Mouse (Mus musculus) liver, embryonic 14.5 days (tissue): ENCODE measurements around the gene Nras. TPM values are rescaled to one million over a fixed set of nuclear protein-coding genes. Genes with fewer than 3 reads are reported as not detected.

Experiments
- ATAC-seq: fragments of 200-750 bp; cut with Nextera tagmentation; 2 replicates; pipeline ENCODE4 v1.8.0; 2017; ENCODE audit warnings: moderate number of reproducible peaks, mild to moderate bottlenecking, moderate library complexity; ENCODE audit not compliant: insufficient read depth
- DNase-seq, 3 experiments: peaks; one replicate each; pipeline ENCODE4 v3.0.0-alpha.2; 2012 to 2013; ENCODE audit warnings: low read depth in 3 of 3, low spot score in 3 of 3
- H3K27ac ChIP-seq: fragments of 300-500 bp; sonication (generic); 2 replicates; pipeline ENCODE4 v1.5.1; 2014; ENCODE audit warnings: moderate library complexity, mild to moderate bottlenecking, control low read depth, inconsistent platforms
- H3K27me3 ChIP-seq: fragments of 300-500 bp; sonication (generic); 2 replicates; pipeline ENCODE4 v1.6.1; 2014; ENCODE audit warnings: mild to moderate bottlenecking, low read length, moderate library complexity; ENCODE audit not compliant: control insufficient read depth, insufficient read depth
- H3K36me3 ChIP-seq: fragments of 300-500 bp; sonication (generic); replicated peaks from 2 replicates; pipeline ENCODE4 v1.6.1; 2014; ENCODE audit warnings: low read depth; ENCODE audit not compliant: control insufficient read depth, insufficient read depth
- H3K4me1 ChIP-seq, 2 experiments: fragments of 200-500 bp in 1 of 2; fragments of 300-500 bp in 1 of 2; sonication (generic) in 1 of 2; replicated peaks; 2 replicates each; pipeline ENCODE4 v1.6.1; 2012 to 2014; ENCODE audit warnings: antibody characterized with exemption in 1 of 2, inconsistent platforms in 1 of 2, low read length in 1 of 2; ENCODE audit not compliant: control insufficient read depth in 2 of 2, insufficient read depth in 2 of 2
- H3K4me2 ChIP-seq: fragments of 300-500 bp; sonication (generic); 2 replicates; pipeline ENCODE4 v1.6.1; 2014; ENCODE audit warnings: low read depth, mild to moderate bottlenecking, control low read depth, moderate library complexity
- H3K4me3 ChIP-seq, 2 experiments: fragments of 200-500 bp in 1 of 2; fragments of 300-500 bp in 1 of 2; sonication (generic) in 1 of 2; 2 replicates each; pipeline ENCODE4 v1.5.1; 2012 to 2014; ENCODE audit warnings: low read depth in 2 of 2, low read length in 2 of 2, mild to moderate bottlenecking in 2 of 2, control low read depth in 1 of 2, inconsistent platforms in 1 of 2, moderate library complexity in 1 of 2; ENCODE audit not compliant: insufficient read depth in 1 of 2
- H3K9ac ChIP-seq: fragments of 300-500 bp; sonication (generic); replicated peaks from 2 replicates; pipeline ENCODE4 v1.6.1; 2014; ENCODE audit warnings: mild to moderate bottlenecking, control low read depth, moderate library complexity
- H3K9me3 ChIP-seq: fragments of 300-500 bp; sonication (generic); 2 replicates; pipeline ENCODE4 v1.6.1; 2016; ENCODE audit warnings: low read length, mixed read lengths; ENCODE audit not compliant: control insufficient read depth
- CTCF ChIP-seq: IDR thresholded peaks from 2 replicates; pipeline ENCODE4 v1.5.1; 2016; ENCODE audit warnings: antibody characterized with exemption, low read depth, control low read depth
- EP300 ChIP-seq: IDR thresholded peaks from 2 replicates; pipeline ENCODE4 v1.6.1; 2016; ENCODE audit warnings: antibody characterized with exemption, low read depth
- WGBS: fragments of 180-500 bp; shearing (Covaris S2); extraction: QIAGEN DNeasy Blood & Tissue Kit; methylation state at CpG from one replicate; pipeline ENCODE4 v1.1.7; 2014; ENCODE audit not compliant: insufficient replicate concordance; 5-methylcytosine and 5-hydroxymethylcytosine counted together
- polyA plus RNA-seq, 2 experiments: library from polyadenylated mRNA; depleted of rRNA in 1 of 2; stranded (reverse) in 1 of 2; unstranded in 1 of 2; fragments of >200 nt; fragmentation: Nextera tagmentation in 1 of 2; extraction: Ambion mirVana in 1 of 2; gene quantifications; 2 replicates each; pipeline versions ENCODE4 v1.2.1 to v1.2.3; 2012 to 2014

Nras gene
- polyA plus RNA-seq, 2 experiments, result 21.4 to 43.2 TPM

GRCm38 (mm10) chr3:103112216-103112615 lies 54.1 kb downstream of the Nras start:
- H3K27me3 ChIP-seq, result no peaks in the 10 kb centered on the region
- no peak for DNase-seq
- H3K9me3 ChIP-seq, result no peaks in the 10 kb centered on the region
- ATAC-seq, result no peak
- H3K36me3 ChIP-seq, result no peaks in the 10 kb centered on the region
- no peak overlapping the region for H3K4me3 ChIP-seq
- WGBS, result 43% methylated on average over 5 of the region's 5 CpGs
- H3K4me1 ChIP-seq, result peaks cover 14 to 18% of the 10 kb centered on the region in 2 experiments
- no peak overlapping the region for H3K27ac ChIP-seq
- TF ChIP-seq EP300, result no peak
- TF ChIP-seq CTCF, result peak; percentile 20; the same call in 1 of the 2 replicates
- H3K9ac ChIP-seq, result no peak overlapping the region
- H3K4me2 ChIP-seq, result no peak overlapping the region

Other genes with a start within 250 kb of the Nras start
- gene Sycp1, start 122.2 kb upstream of the Nras start, polyA plus RNA-seq (2012; rRNA removed), result 0.01 and 0.07 TPM in 2 replicates
- 0.18 TPM in 1 of 2 replicates, not detected in the other for gene Sycp1, start 122.2 kb upstream of the Nras start, polyA plus RNA-seq (2014; fragmentation: Nextera tagmentation; extraction: Ambion mirVana)
- gene Nr1h5, start 94.2 kb upstream of the Nras start, polyA plus RNA-seq (2012; rRNA removed), result 3.9 and 4.6 TPM in 2 replicates
- gene Nr1h5, start 94.2 kb upstream of the Nras start, polyA plus RNA-seq (2014; fragmentation: Nextera tagmentation; extraction: Ambion mirVana), result 1.9 and 3.0 TPM in 2 replicates
- gene Sike1, start 62.6 kb upstream of the Nras start, polyA plus RNA-seq (2012; rRNA removed), result 3.4 and 5.6 TPM in 2 replicates
- gene Sike1, start 62.6 kb upstream of the Nras start, polyA plus RNA-seq (2014; fragmentation: Nextera tagmentation; extraction: Ambion mirVana), result 13.6 and 16.8 TPM in 2 replicates
- gene Csde1, start 37.9 kb upstream of the Nras start, polyA plus RNA-seq (2012; rRNA removed), result 17.5 and 28.5 TPM in 2 replicates
- gene Csde1, start 37.9 kb upstream of the Nras start, polyA plus RNA-seq (2014; fragmentation: Nextera tagmentation; extraction: Ambion mirVana), result 116 and 122 TPM in 2 replicates
- gene Ampd1, start 15.7 kb downstream of the Nras start, polyA plus RNA-seq (2012; rRNA removed), result 0.05 and 0.07 TPM in 2 replicates
- gene Ampd1, start 15.7 kb downstream of the Nras start, polyA plus RNA-seq (2014; fragmentation: Nextera tagmentation; extraction: Ambion mirVana), result 0.06 TPM in 1 of 2 replicates, not detected in the other
- gene Dennd2c, start 44.3 kb downstream of the Nras start, polyA plus RNA-seq (2012; rRNA removed), result 5.4 and 7.4 TPM in 2 replicates
- 6.6 and 6.9 TPM in 2 replicates for gene Dennd2c, start 44.3 kb downstream of the Nras start, polyA plus RNA-seq (2014; fragmentation: Nextera tagmentation; extraction: Ambion mirVana)
- 58.1 and 104 TPM in 2 replicates for gene Bcas2, start 113.4 kb downstream of the Nras start, polyA plus RNA-seq (2012; rRNA removed)
- gene Bcas2, start 113.4 kb downstream of the Nras start, polyA plus RNA-seq (2014; fragmentation: Nextera tagmentation; extraction: Ambion mirVana), result 135 and 152 TPM in 2 replicates
- gene Trim33, start 221.0 kb downstream of the Nras start, polyA plus RNA-seq (2012; rRNA removed), result 6.6 and 6.7 TPM in 2 replicates
- 4.7 and 7.1 TPM in 2 replicates for gene Trim33, start 221.0 kb downstream of the Nras start, polyA plus RNA-seq (2014; fragmentation: Nextera tagmentation; extraction: Ambion mirVana)